Mouse (Mus musculus) thymus, postnatal 14 days (tissue): ENCODE results near the gene Bach1.

Source experiments
- DNase-seq: peaks from one replicate; pipeline ENCODE4 v3.0.0; 2021

Gene Bach1

GRCm38 (mm10) chr16:87698692-87699305 is at the start of gene Bach1:
Gene Bach1 (plus strand): TSS chr16:87698945.
- DNase-seq = peak; percentile 99

GRCm38 (mm10) chr16:87652344-87652743 is 46.4 kb upstream of the Bach1 start:
- DNase-seq = no peak

- DNase-seq = no peak
These were observed 45.8 kb upstream of the Bach1 start for GRCm38 (mm10) chr16:87652924-87653323.

GRCm38 (mm10) chr16:87654016-87654575 is 44.6 kb upstream of the Bach1 start:
- peak; percentile 68 for DNase-seq

GRCm38 (mm10) chr16:87655005-87655404 is 43.7 kb upstream of the Bach1 start:
- no peak for DNase-seq

GRCm38 (mm10) chr16:87655579-87655978 is 43.2 kb upstream of the Bach1 start:
- peak; percentile 63 for DNase-seq

GRCm38 (mm10) chr16:87656771-87657170 is 42.0 kb upstream of the Bach1 start:
- peak; percentile 45 for DNase-seq

- no peak for DNase-seq
These were observed 41.5 kb upstream of the Bach1 start for GRCm38 (mm10) chr16:87657291-87657690.

- DNase-seq = peak; percentile 44
These were observed 37.7 kb upstream of the Bach1 start for GRCm38 (mm10) chr16:87661024-87661471.

GRCm38 (mm10) chr16:87661636-87662035 is 37.1 kb upstream of the Bach1 start:
- peak; percentile 87 for DNase-seq

- DNase-seq = peak; percentile 30
These were observed 36.2 kb upstream of the Bach1 start for GRCm38 (mm10) chr16:87662528-87662927.

- DNase-seq = no peak
These were observed 34.9 kb upstream of the Bach1 start for GRCm38 (mm10) chr16:87663890-87664289.

- DNase-seq = no peak
These were observed 33.5 kb upstream of the Bach1 start for GRCm38 (mm10) chr16:87665246-87665645.

- no peak for DNase-seq
These were observed 32.8 kb upstream of the Bach1 start for GRCm38 (mm10) chr16:87665752-87666619.

GRCm38 (mm10) chr16:87666620-87667004 is 32.1 kb upstream of the Bach1 start:
- no peak for DNase-seq

- no peak for DNase-seq
These were observed 30.7 kb upstream of the Bach1 start for GRCm38 (mm10) chr16:87668002-87668401.

- DNase-seq = no peak
These were observed 28.5 kb upstream of the Bach1 start for GRCm38 (mm10) chr16:87670091-87670820.

- DNase-seq = no peak
These were observed 28.0 kb upstream of the Bach1 start for GRCm38 (mm10) chr16:87670821-87671165.

GRCm38 (mm10) chr16:87671336-87671735 is 27.4 kb upstream of the Bach1 start:
- no peak for DNase-seq

- DNase-seq = no peak
These were observed 25.6 kb upstream of the Bach1 start for GRCm38 (mm10) chr16:87673155-87673554.

GRCm38 (mm10) chr16:87676182-87676581 is 22.6 kb upstream of the Bach1 start:
- no peak for DNase-seq

GRCm38 (mm10) chr16:87678667-87679066 is 20.1 kb upstream of the Bach1 start:
- DNase-seq = no peak

GRCm38 (mm10) chr16:87680912-87681634 is 17.7 kb upstream of the Bach1 start:
- no peak for DNase-seq
